In genomic region chr16:20589939-20590679, GRCm38 (mm10) we compare ENCODE assay signal across 8 mouse cellular contexts. TPM values are rescaled to one million over a fixed set of nuclear protein-coding genes. Genes with fewer than 3 reads are reported as not detected.
DNase-seq lines count a peak whose midpoint lies in the region; ATAC-seq and TF ChIP-seq lines count a peak whose summit lies in the region.

No protein-coding gene starts in this region.

- ATAC-seq in lung, embryonic 14.5 days (ENCODE audit: insufficient read depth), result peak; percentile 78
- ATAC-seq in forebrain, embryonic 13.5 days, result peak; percentile 88
- peak; percentile 70 for ATAC-seq in intestine, embryonic 16.5 days
- ATAC-seq in liver, embryonic 16.5 days (ENCODE audit: low read depth), result 0 out of 2 replicates have a peak, but pooled peaks have one; percentile 27

- H3K27ac ChIP-seq in lung, embryonic 14.5 days (ENCODE audit: low read depth), result no peak overlapping the region
- H3K27ac ChIP-seq in brown adipose tissue, adult 24 weeks (replicated peaks; ENCODE audit: low read depth, low read length), result no peak overlapping the region
- H3K27ac ChIP-seq in forebrain, embryonic 13.5 days, result no peak overlapping the region
- no peak overlapping the region for H3K27ac ChIP-seq in intestine, embryonic 16.5 days (ENCODE audit: low read length)
- no peak overlapping the region for H3K27ac ChIP-seq in liver, embryonic 16.5 days (ENCODE audit: low read length)

- H3K9ac ChIP-seq in lung, embryonic 14.5 days, result no peak overlapping the region
- peak overlapping the region; percentile 66 for H3K9ac ChIP-seq in forebrain, embryonic 13.5 days
- peak overlapping the region; percentile 60 for H3K9ac ChIP-seq in intestine, embryonic 16.5 days (ENCODE audit: low read depth, low read length)
- peak overlapping the region; percentile 24; the same call in 1 of the 2 replicates for H3K9ac ChIP-seq in liver, embryonic 16.5 days (ENCODE audit: low read depth, low read length)

- peak overlapping the region; percentile 48 for H3K4me3 ChIP-seq in lung, embryonic 14.5 days (ENCODE audit: low read depth, low read length)
- peak overlapping the region; percentile 39 for H3K4me3 ChIP-seq in brown adipose tissue, adult 24 weeks (ENCODE audit: insufficient read depth, low read depth, low read length)
- peak overlapping the region; percentile 52 for H3K4me3 ChIP-seq in forebrain, embryonic 13.5 days
- H3K4me3 ChIP-seq in intestine, embryonic 16.5 days (ENCODE audit: low read length), result peak overlapping the region; percentile 57
- peak overlapping the region; percentile 50 for H3K4me3 ChIP-seq in liver, embryonic 16.5 days (ENCODE audit: low read depth, low read length)

- H3K4me2 ChIP-seq in lung, embryonic 14.5 days, result peak overlapping the region; percentile 78
- H3K4me2 ChIP-seq in forebrain, embryonic 13.5 days, result peak overlapping the region; percentile 93
- peak overlapping the region; percentile 95 for H3K4me2 ChIP-seq in intestine, embryonic 16.5 days (ENCODE audit: low read depth, low read length)
- H3K4me2 ChIP-seq in liver, embryonic 16.5 days (ENCODE audit: low read depth, low read length), result peak overlapping the region; percentile 60

- 1% methylated on average over 39 of the region's 39 CpGs for WGBS in lung, embryonic 14.5 days
- under 1% methylated on average over 39 of the region's 39 CpGs for WGBS in forebrain, embryonic 13.5 days
- WGBS in intestine, embryonic 16.5 days, result under 1% methylated on average over 36 of the region's 39 CpGs
- 0% methylated on average over 36 of the region's 39 CpGs for WGBS in liver, embryonic 16.5 days (ENCODE audit: insufficient replicate concordance)

- no peak for TF ChIP-seq CTCF in lung, embryonic 14.5 days (IDR thresholded peaks at IDR 0.05; ENCODE audit: low read depth)

- no peaks in the 10 kb centered on the region; the same call in 1 of the 2 replicates for H3K4me1 ChIP-seq in lung, embryonic 14.5 days (ENCODE audit: insufficient read depth)
- H3K4me1 ChIP-seq in brown adipose tissue, adult 24 weeks (ENCODE audit: control insufficient read depth, insufficient read depth, insufficient read length, low read length), result peaks cover 2% of the 10 kb centered on the region; the same call in 1 of the 2 replicates
- H3K4me1 ChIP-seq in forebrain, embryonic 13.5 days, result peaks cover 21% of the 10 kb centered on the region
- peaks cover 22% of the 10 kb centered on the region for H3K4me1 ChIP-seq in intestine, embryonic 16.5 days (ENCODE audit: control insufficient read depth, insufficient read depth, low read length)
- peaks cover 29% of the 10 kb centered on the region for H3K4me1 ChIP-seq in liver, embryonic 16.5 days (ENCODE audit: control insufficient read depth, low read depth, low read length)

- H3K36me3 ChIP-seq in lung, embryonic 14.5 days (ENCODE audit: insufficient read depth), result no peaks in the 10 kb centered on the region
- H3K36me3 ChIP-seq in forebrain, embryonic 13.5 days (ENCODE audit: poor library complexity, severe bottlenecking), result no peaks in the 10 kb centered on the region
- no peaks in the 10 kb centered on the region for H3K36me3 ChIP-seq in intestine, embryonic 16.5 days (ENCODE audit: control insufficient read depth, insufficient read depth, low read length)
- H3K36me3 ChIP-seq in liver, embryonic 16.5 days (ENCODE audit: control insufficient read depth, insufficient read depth), result no peaks in the 10 kb centered on the region

- peak; percentile 65 for DNase-seq in lung, embryonic 14.5 days
- DNase-seq in lung, postnatal 10 days, result no peak
- DNase-seq in right cerebral cortex, postnatal 4 days, result peak; percentile 62
- DNase-seq in thymus, postnatal 14 days, result no peak

- no peaks in the 10 kb centered on the region for H3K9me3 ChIP-seq in lung, embryonic 14.5 days (ENCODE audit: low read depth, low read length)
- no peaks in the 10 kb centered on the region for H3K9me3 ChIP-seq in forebrain, embryonic 13.5 days (replicated peaks)
- no peaks in the 10 kb centered on the region for H3K9me3 ChIP-seq in intestine, embryonic 16.5 days (ENCODE audit: control insufficient read depth, low read length)
- H3K9me3 ChIP-seq in liver, embryonic 16.5 days (replicated peaks; ENCODE audit: control insufficient read depth, low read length), result no peaks in the 10 kb centered on the region

- H3K27me3 ChIP-seq in lung, embryonic 14.5 days (ENCODE audit: insufficient read depth, low read length), result peaks cover 63% of the 10 kb centered on the region
- peaks cover 70% of the 10 kb centered on the region for H3K27me3 ChIP-seq in forebrain, embryonic 13.5 days
- peaks cover 36% of the 10 kb centered on the region for H3K27me3 ChIP-seq in intestine, embryonic 16.5 days (replicated peaks; ENCODE audit: control insufficient read depth, insufficient read depth, low read length)
- H3K27me3 ChIP-seq in liver, embryonic 16.5 days (ENCODE audit: control insufficient read depth, insufficient read depth, low read depth, low read length), result peaks cover 66% of the 10 kb centered on the region

RNA-seq across cellular contexts. Expression of gene Vwa5b2, which starts 0.8 kb away (rescaled TPM):
- polyA plus RNA-seq in lung, embryonic 14.5 days (2014; fragmentation: Nextera tagmentation; extraction: Ambion mirVana), result 0.53 and 0.89 TPM in 2 replicates
- polyA plus RNA-seq in brown adipose tissue, adult 24 weeks (2012; ENCODE audit: insufficient read depth, insufficient read length, missing spikeins), result not detected in 2 replicates
- polyA plus RNA-seq in forebrain, embryonic 13.5 days (2015; fragmentation: Nextera tagmentation; extraction: Ambion mirVana), result 1.8 and 3.3 TPM in 2 replicates
- polyA plus RNA-seq in intestine, embryonic 16.5 days (2015; fragmentation: Nextera tagmentation; extraction: Ambion mirVana), result 5.5 and 5.6 TPM in 2 replicates
- polyA plus RNA-seq in liver, embryonic 16.5 days (2015; fragmentation: Nextera tagmentation; extraction: Ambion mirVana), result 0.83 and 0.91 TPM in 2 replicates

RNA-seq across cellular contexts. Expression of gene Eef1akmt4, which starts 21.3 kb away (rescaled TPM):
- polyA plus RNA-seq in lung, embryonic 14.5 days (2014; fragmentation: Nextera tagmentation; extraction: Ambion mirVana), result 31.5 and 34.6 TPM in 2 replicates
- polyA plus RNA-seq in brown adipose tissue, adult 24 weeks (2012; ENCODE audit: insufficient read depth, insufficient read length, missing spikeins), result 3.6 and 8.2 TPM in 2 replicates
- polyA plus RNA-seq in forebrain, embryonic 13.5 days (2015; fragmentation: Nextera tagmentation; extraction: Ambion mirVana), result 21.1 and 23.9 TPM in 2 replicates
- 31.7 and 34.7 TPM in 2 replicates for polyA plus RNA-seq in intestine, embryonic 16.5 days (2015; fragmentation: Nextera tagmentation; extraction: Ambion mirVana)
- 13.0 and 15.0 TPM in 2 replicates for polyA plus RNA-seq in liver, embryonic 16.5 days (2015; fragmentation: Nextera tagmentation; extraction: Ambion mirVana)

RNA-seq across cellular contexts. Expression of gene Gm49333, which starts 21.3 kb away (rescaled TPM):
- not detected in 2 replicates for polyA plus RNA-seq in lung, embryonic 14.5 days (2014; fragmentation: Nextera tagmentation; extraction: Ambion mirVana)
- not detected in 2 replicates for polyA plus RNA-seq in brown adipose tissue, adult 24 weeks (2012; ENCODE audit: insufficient read depth, insufficient read length, missing spikeins)
- polyA plus RNA-seq in forebrain, embryonic 13.5 days (2015; fragmentation: Nextera tagmentation; extraction: Ambion mirVana), result 0.32 TPM in 1 of 2 replicates, not detected in the other
- not detected in 2 replicates for polyA plus RNA-seq in intestine, embryonic 16.5 days (2015; fragmentation: Nextera tagmentation; extraction: Ambion mirVana)
- not detected in 2 replicates for polyA plus RNA-seq in liver, embryonic 16.5 days (2015; fragmentation: Nextera tagmentation; extraction: Ambion mirVana)

RNA-seq across cellular contexts. Expression of gene Alg3, which starts 21.4 kb away (rescaled TPM):
- polyA plus RNA-seq in lung, embryonic 14.5 days (2014; fragmentation: Nextera tagmentation; extraction: Ambion mirVana), result 44.1 and 48.9 TPM in 2 replicates
- 15.9 and 17.3 TPM in 2 replicates for polyA plus RNA-seq in brown adipose tissue, adult 24 weeks (2012; ENCODE audit: insufficient read depth, insufficient read length, missing spikeins)
- polyA plus RNA-seq in forebrain, embryonic 13.5 days (2015; fragmentation: Nextera tagmentation; extraction: Ambion mirVana), result 36.6 and 41.6 TPM in 2 replicates
- polyA plus RNA-seq in intestine, embryonic 16.5 days (2015; fragmentation: Nextera tagmentation; extraction: Ambion mirVana), result 44.3 and 47.5 TPM in 2 replicates
- polyA plus RNA-seq in liver, embryonic 16.5 days (2015; fragmentation: Nextera tagmentation; extraction: Ambion mirVana), result 17.7 and 18.5 TPM in 2 replicates

RNA-seq across cellular contexts. Expression of gene Camk2n2, which starts 31.0 kb away (rescaled TPM):
- 0.72 and 1.3 TPM in 2 replicates for polyA plus RNA-seq in lung, embryonic 14.5 days (2014; fragmentation: Nextera tagmentation; extraction: Ambion mirVana)
- polyA plus RNA-seq in brown adipose tissue, adult 24 weeks (2012; ENCODE audit: insufficient read depth, insufficient read length, missing spikeins), result 0.88 and 4.0 TPM in 2 replicates
- polyA plus RNA-seq in forebrain, embryonic 13.5 days (2015; fragmentation: Nextera tagmentation; extraction: Ambion mirVana), result 9.6 and 10.9 TPM in 2 replicates
- 0.38 and 0.40 TPM in 2 replicates for polyA plus RNA-seq in intestine, embryonic 16.5 days (2015; fragmentation: Nextera tagmentation; extraction: Ambion mirVana)
- 0.15 and 0.18 TPM in 2 replicates for polyA plus RNA-seq in liver, embryonic 16.5 days (2015; fragmentation: Nextera tagmentation; extraction: Ambion mirVana)

Comparison
In these comparisons a context has a peak if more than half of its experiments do, and no peak if none do; other contexts are left out.
1. DNase-seq: peak in lung, embryonic 14.5 days (single experiment) and right cerebral cortex, postnatal 4 days (single experiment); none in lung, postnatal 10 days (single experiment) and thymus, postnatal 14 days (single experiment).
2. ATAC-seq: peak in every context shown above with its lines; median percentile 88 in forebrain, embryonic 13.5 days; 78 in lung, embryonic 14.5 days; 70 in intestine, embryonic 16.5 days; 27 in liver, embryonic 16.5 days.
3. Peak in every context shown above with its lines, with median percentiles within 50 percentile points of each other: H3K4me2 ChIP-seq and H3K4me3 ChIP-seq.